Mouse (Mus musculus): ENCODE results near the gene Dnaaf1. TPM values are rescaled to one million over a fixed set of nuclear protein-coding genes. Genes with fewer than 3 reads are reported as not detected.
A peak's percentile ranks its signal among the peaks of the same experiment; 100 is the strongest.

The Dnaaf1 gene
- polyA plus RNA-seq, 1 experiment from 2014 or later, result 2.7 TPM

- Histone ChIP-seq H3K9ac (ENCODE audit: low read length) (no peak overlapping the region), H3K27ac (ENCODE audit: low read length) (no peak overlapping the region), H3K4me2 (ENCODE audit: low read depth, low read length) (no peak overlapping the region), H3K9me3 (ENCODE audit: control insufficient read depth, low read length) (no peaks in the 10 kb centered on the region), H3K27me3 (ENCODE audit: control insufficient read depth, insufficient read depth, low read depth, low read length) (no peaks in the 10 kb centered on the region; the same call in 1 of the 2 replicates), H3K36me3 (ENCODE audit: control insufficient read depth, insufficient read depth, low read length) (peaks cover 23% of the 10 kb centered on the region), H3K4me1 (replicated peaks; ENCODE audit: control insufficient read depth, insufficient read depth, low read length) (peaks cover 3% of the 10 kb centered on the region; the same call in 1 of the 2 replicates), H3K4me3 (ENCODE audit: low read length) (no peak overlapping the region)
- WGBS, result 74% methylated on average over 9 of the region's 9 CpGs
- ATAC-seq (ENCODE audit: low read depth), result no peak
Measured at GRCm38 (mm10) chr8:119568251-119568650, 6.8 kb upstream of the Dnaaf1 start.

- ATAC-seq (ENCODE audit: low read depth), result no peak
- H3K27me3 ChIP-seq (ENCODE audit: control insufficient read depth, insufficient read depth, low read depth, low read length), result no peaks in the 10 kb centered on the region; the same call in 1 of the 2 replicates
- H3K9ac ChIP-seq (ENCODE audit: low read length), result no peak overlapping the region
- H3K4me2 ChIP-seq (ENCODE audit: low read depth, low read length), result no peak overlapping the region
- no peak overlapping the region for H3K4me3 ChIP-seq (ENCODE audit: low read length)
- peaks cover 6% of the 10 kb centered on the region; the same call in 1 of the 2 replicates for H3K4me1 ChIP-seq (replicated peaks; ENCODE audit: control insufficient read depth, insufficient read depth, low read length)
- WGBS, result 63% methylated on average over 7 of the region's 7 CpGs
- H3K36me3 ChIP-seq (ENCODE audit: control insufficient read depth, insufficient read depth, low read length), result peaks cover 19% of the 10 kb centered on the region
- no peak overlapping the region for H3K27ac ChIP-seq (ENCODE audit: low read length)
- H3K9me3 ChIP-seq (ENCODE audit: control insufficient read depth, low read length), result no peaks in the 10 kb centered on the region
Measured at GRCm38 (mm10) chr8:119568951-119569350, 6.1 kb upstream of the Dnaaf1 start.

DNA sequence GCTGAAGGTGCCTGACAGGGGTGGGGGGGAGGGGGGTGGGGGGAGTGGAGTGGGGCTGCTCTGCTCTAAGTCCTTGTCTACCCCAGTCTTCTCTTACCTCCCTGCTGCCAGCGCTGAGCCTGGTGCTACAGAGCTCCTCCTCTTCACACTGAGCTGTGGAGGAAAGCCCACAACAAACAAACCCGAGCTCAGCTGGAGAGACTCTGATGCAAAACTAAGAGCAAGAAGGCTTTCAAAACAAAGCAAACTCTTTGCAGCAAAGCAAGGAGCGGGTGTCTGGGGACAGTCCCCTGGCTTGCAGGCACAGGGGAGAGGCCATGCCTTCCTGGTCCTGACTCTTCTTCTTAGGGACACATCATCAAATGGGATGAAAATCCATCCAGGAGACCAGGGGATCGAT, 5.2 kb upstream of the Dnaaf1 start:
- no peak for ATAC-seq (ENCODE audit: low read depth)

GRCm38 (mm10) chr8:119571135-119571534, 3.9 kb upstream of the Dnaaf1 start:
- ATAC-seq (ENCODE audit: low read depth), result no peak
- Histone ChIP-seq H3K36me3 (ENCODE audit: control insufficient read depth, insufficient read depth, low read length) (peaks cover under 1% of the 10 kb centered on the region), H3K4me2 (ENCODE audit: low read depth, low read length) (no peak overlapping the region), H3K27ac (ENCODE audit: low read length) (no peak overlapping the region), H3K9ac (ENCODE audit: low read length) (no peak overlapping the region), H3K27me3 (ENCODE audit: control insufficient read depth, insufficient read depth, low read depth, low read length) (peaks cover 5% of the 10 kb centered on the region), H3K4me3 (ENCODE audit: low read length) (no peak overlapping the region), H3K9me3 (ENCODE audit: control insufficient read depth, low read length) (no peaks in the 10 kb centered on the region), H3K4me1 (replicated peaks; ENCODE audit: control insufficient read depth, insufficient read depth, low read length) (peaks cover 8% of the 10 kb centered on the region; the same call in 1 of the 2 replicates)
- WGBS, result 85% methylated on average over 6 of the region's 6 CpGs

More for the DNA sequence above, 5.2 kb upstream of the Dnaaf1 start:
- Histone ChIP-seq H3K9ac (ENCODE audit: low read length) (no peak overlapping the region), H3K27ac (ENCODE audit: low read length) (no peak overlapping the region), H3K9me3 (ENCODE audit: control insufficient read depth, low read length) (no peaks in the 10 kb centered on the region), H3K36me3 (ENCODE audit: control insufficient read depth, insufficient read depth, low read length) (peaks cover 12% of the 10 kb centered on the region), H3K4me2 (ENCODE audit: low read depth, low read length) (no peak overlapping the region), H3K27me3 (ENCODE audit: control insufficient read depth, insufficient read depth, low read depth, low read length) (no peaks in the 10 kb centered on the region; the same call in 1 of the 2 replicates), H3K4me1 (replicated peaks; ENCODE audit: control insufficient read depth, insufficient read depth, low read length) (peaks cover 8% of the 10 kb centered on the region; the same call in 1 of the 2 replicates), H3K4me3 (ENCODE audit: low read length) (no peak overlapping the region)
- WGBS, result 29% methylated on average over 4 of the region's 4 CpGs

DNA sequence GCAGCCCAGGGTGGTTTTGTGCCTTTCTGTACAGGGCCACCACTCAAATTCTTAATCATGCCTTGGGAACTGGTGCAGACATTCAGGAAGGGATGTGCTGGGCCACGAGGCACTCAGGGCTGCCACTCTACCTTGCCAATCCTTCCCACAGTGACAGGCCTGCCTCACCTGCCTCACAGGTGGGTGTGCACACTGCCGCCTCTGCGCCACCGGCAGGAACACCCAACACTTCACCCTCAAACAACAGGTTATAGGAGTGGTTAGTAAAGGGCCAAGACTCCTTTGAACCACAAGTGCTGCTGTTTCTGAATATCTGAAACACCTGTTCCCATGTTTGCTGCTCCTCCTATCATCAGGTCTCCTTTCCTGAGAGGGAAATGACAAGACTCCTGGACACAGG, 2.6 kb upstream of the Dnaaf1 start:
- H3K27me3 ChIP-seq (ENCODE audit: control insufficient read depth, insufficient read depth, low read depth, low read length), result peaks cover 12% of the 10 kb centered on the region
- no peak overlapping the region for H3K9ac ChIP-seq (ENCODE audit: low read length)
- no peak overlapping the region for H3K4me2 ChIP-seq (ENCODE audit: low read depth, low read length)
- ATAC-seq (ENCODE audit: low read depth), result no peak
- H3K27ac ChIP-seq (ENCODE audit: low read length), result no peak overlapping the region; the same call in 1 of the 2 replicates
- peaks cover 8% of the 10 kb centered on the region; the same call in 1 of the 2 replicates for H3K4me1 ChIP-seq (replicated peaks; ENCODE audit: control insufficient read depth, insufficient read depth, low read length)
- WGBS, result 62% methylated on average over 4 of the region's 4 CpGs
- no peaks in the 10 kb centered on the region for H3K9me3 ChIP-seq (ENCODE audit: control insufficient read depth, low read length)
- no peaks in the 10 kb centered on the region for H3K36me3 ChIP-seq (ENCODE audit: control insufficient read depth, insufficient read depth, low read length)
- no peak overlapping the region for H3K4me3 ChIP-seq (ENCODE audit: low read length)

DNA sequence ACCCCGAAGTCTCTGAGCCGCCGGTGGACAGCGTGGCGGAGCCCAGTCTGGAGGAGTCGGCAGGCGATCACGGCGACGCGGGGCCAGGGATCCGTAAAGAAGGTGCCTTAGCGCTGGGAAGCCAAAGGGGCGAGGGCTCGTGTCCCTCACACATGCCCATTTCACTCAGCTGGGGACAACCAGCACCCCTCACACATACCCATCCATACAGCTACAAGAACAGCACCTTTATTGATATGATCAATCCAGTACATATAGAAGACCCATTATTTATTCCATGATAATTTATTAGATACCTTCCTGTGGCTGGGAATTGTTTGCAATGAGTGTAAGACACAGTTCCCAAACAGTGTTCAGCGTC, 311 bp downstream of the Dnaaf1 start:
- H3K9me3 ChIP-seq (ENCODE audit: control insufficient read depth, low read length), result no peaks in the 10 kb centered on the region
- peak overlapping the region; percentile 82 for H3K4me3 ChIP-seq (ENCODE audit: low read length)
- no peak overlapping the region for H3K27ac ChIP-seq (ENCODE audit: low read length)
- H3K4me2 ChIP-seq (ENCODE audit: low read depth, low read length), result peak overlapping the region; percentile 98
- peaks cover 8% of the 10 kb centered on the region; the same call in 1 of the 2 replicates for H3K4me1 ChIP-seq (replicated peaks; ENCODE audit: control insufficient read depth, insufficient read depth, low read length)
- H3K27me3 ChIP-seq (ENCODE audit: control insufficient read depth, insufficient read depth, low read depth, low read length), result peaks cover 12% of the 10 kb centered on the region
- 2% methylated on average over 16 of the region's 16 CpGs for WGBS
- peak overlapping the region; percentile 80 for H3K9ac ChIP-seq (ENCODE audit: low read length)
- no peaks in the 10 kb centered on the region for H3K36me3 ChIP-seq (ENCODE audit: control insufficient read depth, insufficient read depth, low read length)
- peak; percentile 39; the same call in 1 of the 2 replicates for ATAC-seq (ENCODE audit: low read depth)

DNA sequence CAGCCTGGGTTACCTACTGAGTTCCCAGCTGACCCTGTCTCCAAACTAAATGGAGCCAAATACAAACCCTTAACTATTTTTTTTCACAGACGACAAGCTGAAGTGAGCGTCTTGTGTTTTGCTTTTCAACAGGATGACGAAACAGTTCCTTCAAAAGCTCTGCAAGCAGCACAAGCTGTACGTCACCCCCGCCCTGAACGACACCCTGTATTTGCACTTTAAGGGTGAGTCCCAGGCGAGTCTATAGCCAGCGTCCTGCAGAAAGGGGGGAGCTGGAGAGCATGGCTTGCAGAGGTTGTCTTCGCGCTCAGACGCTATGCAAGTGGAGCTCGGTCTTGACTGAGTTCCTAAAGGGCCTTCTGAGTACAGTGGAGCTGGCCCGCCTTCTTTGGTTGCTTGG, 4.1 kb downstream of the Dnaaf1 start:
- Histone ChIP-seq H3K36me3 (ENCODE audit: control insufficient read depth, insufficient read depth, low read length) (no peaks in the 10 kb centered on the region), H3K4me1 (replicated peaks; ENCODE audit: control insufficient read depth, insufficient read depth, low read length) (peaks cover under 1% of the 10 kb centered on the region; the same call in 1 of the 2 replicates), H3K4me3 (ENCODE audit: low read length) (no peak overlapping the region), H3K9ac (ENCODE audit: low read length) (no peak overlapping the region), H3K9me3 (ENCODE audit: control insufficient read depth, low read length) (no peaks in the 10 kb centered on the region), H3K27ac (ENCODE audit: low read length) (no peak overlapping the region), H3K4me2 (ENCODE audit: low read depth, low read length) (no peak overlapping the region), H3K27me3 (ENCODE audit: control insufficient read depth, insufficient read depth, low read depth, low read length) (peaks cover 12% of the 10 kb centered on the region)
- no peak for ATAC-seq (ENCODE audit: low read depth)
- WGBS, result 28% methylated on average over 13 of the region's 13 CpGs

GRCm38 (mm10) chr8:119580441-119581161, 5.6 kb downstream of the Dnaaf1 start:
- Histone ChIP-seq H3K36me3 (ENCODE audit: control insufficient read depth, insufficient read depth, low read length) (no peaks in the 10 kb centered on the region), H3K4me1 (replicated peaks; ENCODE audit: control insufficient read depth, insufficient read depth, low read length) (no peaks in the 10 kb centered on the region), H3K27ac (ENCODE audit: low read length) (no peak overlapping the region), H3K9ac (ENCODE audit: low read length) (no peak overlapping the region), H3K4me2 (ENCODE audit: low read depth, low read length) (no peak overlapping the region), H3K27me3 (ENCODE audit: control insufficient read depth, insufficient read depth, low read depth, low read length) (peaks cover 12% of the 10 kb centered on the region), H3K4me3 (ENCODE audit: low read length) (no peak overlapping the region), H3K9me3 (ENCODE audit: control insufficient read depth, low read length) (no peaks in the 10 kb centered on the region)
- 55% methylated on average over 5 of the region's 5 CpGs for WGBS
- ATAC-seq (ENCODE audit: low read depth), result no peak

- H3K27ac ChIP-seq (ENCODE audit: low read length), result no peak overlapping the region
- H3K4me3 ChIP-seq (ENCODE audit: low read length), result peak overlapping the region; percentile 47
- peak; percentile 69 for ATAC-seq (ENCODE audit: low read depth)
- peaks cover 3% of the 10 kb centered on the region; the same call in 1 of the 2 replicates for H3K4me1 ChIP-seq (replicated peaks; ENCODE audit: control insufficient read depth, insufficient read depth, low read length)
- H3K9me3 ChIP-seq (ENCODE audit: control insufficient read depth, low read length), result no peaks in the 10 kb centered on the region
- no peaks in the 10 kb centered on the region for H3K36me3 ChIP-seq (ENCODE audit: control insufficient read depth, insufficient read depth, low read length)
- H3K4me2 ChIP-seq (ENCODE audit: low read depth, low read length), result peak overlapping the region; percentile 72
- WGBS, result 5% methylated on average over 24 of the region's 24 CpGs
- peak overlapping the region; percentile 68 for H3K9ac ChIP-seq (ENCODE audit: low read length)
- H3K27me3 ChIP-seq (ENCODE audit: control insufficient read depth, insufficient read depth, low read depth, low read length), result no peaks in the 10 kb centered on the region; the same call in 1 of the 2 replicates
Measured at GRCm38 (mm10) chr8:119585901-119586300, 10.9 kb downstream of the Dnaaf1 start.
